Mouse (Mus musculus) kidney, adult 2 months (tissue): ENCODE results near the gene Gsc.

Experiments used
- CTCF ChIP-seq: fragments of 200-500 bp; conservative IDR thresholded peaks from 2 replicates; pipeline ENCODE4 v1.5.1; 2011; ENCODE audit warnings: low read depth, mild to moderate bottlenecking, control low read depth, low read length, moderate library complexity, mixed read lengths; ENCODE audit not compliant: insufficient read depth, insufficient read length
- POLR2A ChIP-seq: fragments of 200-500 bp; IDR thresholded peaks from one replicate; pipeline ENCODE4 v1.6.1; 2011; ENCODE audit warnings: low read depth, low read length, control low read depth

- TF ChIP-seq CTCF, result no peak
- no peak for TF ChIP-seq POLR2A
Observed at GRCm38 (mm10) chr12:104472218-104472525, 958 bp downstream of the Gsc start.
